Mouse (Mus musculus): ENCODE results near the gene Parn.
"Not testable (repeated sequence)": the region's sequence is repeated elsewhere in the genome, so short reads cannot be mapped to it uniquely, and the experiment has no call there.

Parn gene

DNA sequence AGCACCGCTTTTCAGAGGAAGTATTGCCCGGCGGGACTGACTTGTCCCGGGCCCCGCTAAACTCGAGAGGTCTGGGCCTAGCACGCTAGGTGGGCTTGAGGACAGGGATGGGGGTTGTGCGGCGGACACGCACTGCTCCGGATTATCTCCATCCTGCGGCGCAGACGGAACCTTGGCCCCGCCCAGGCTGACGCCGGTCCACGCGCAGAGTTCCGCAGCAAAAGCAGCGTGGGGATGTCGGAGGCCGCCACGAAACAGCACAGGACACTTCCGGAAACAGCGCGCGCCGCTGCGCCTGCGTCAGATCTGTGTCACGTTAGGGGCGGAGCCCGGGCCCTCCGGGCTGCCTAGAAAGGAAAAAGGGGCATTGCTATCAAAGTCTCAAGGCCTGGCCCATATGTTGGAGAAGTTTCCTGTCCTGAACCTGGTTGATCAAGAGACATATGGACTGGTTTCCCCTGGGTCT is at the start of gene Parn:
TSS of gene Parn (minus strand) at position 293 of the 466 bp plus-strand sequence.
- peak; percentile 96 for DNase-seq

DNA sequence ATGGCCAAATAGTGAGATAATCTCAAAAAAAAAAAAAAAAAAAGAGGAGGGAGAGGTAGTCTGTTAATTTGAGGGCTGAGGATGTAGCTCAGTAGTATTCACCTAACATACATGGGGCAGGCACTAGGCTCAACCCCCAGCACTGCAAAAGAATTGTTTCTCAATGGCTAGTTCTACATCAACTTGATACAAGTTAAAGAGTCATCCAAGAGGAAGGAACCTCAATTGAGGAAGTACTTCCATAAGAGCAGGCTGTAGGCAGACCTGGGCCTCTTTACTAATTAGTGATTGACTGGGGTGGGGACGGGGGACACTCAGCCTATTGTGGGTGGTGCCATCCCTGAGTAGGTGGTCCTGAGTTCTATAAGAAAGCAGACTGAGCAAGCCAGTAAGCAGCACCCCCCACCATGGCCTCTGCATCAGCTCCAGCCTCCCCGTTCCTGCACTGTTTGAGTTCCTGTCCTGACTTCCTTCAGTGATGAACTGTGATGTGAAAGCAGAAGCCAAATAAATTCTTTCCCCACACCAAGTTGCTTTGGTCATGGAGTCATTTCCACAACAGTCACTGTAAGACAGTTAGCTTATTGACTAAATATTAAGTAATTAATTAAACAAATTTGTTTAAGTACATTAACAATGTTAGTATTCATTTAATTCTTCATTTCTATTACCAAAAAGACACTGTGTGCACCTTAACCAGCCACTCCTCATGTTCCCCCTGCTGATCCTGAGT is 49.0 kb upstream of the Parn start:
- no peak for DNase-seq

DNA sequence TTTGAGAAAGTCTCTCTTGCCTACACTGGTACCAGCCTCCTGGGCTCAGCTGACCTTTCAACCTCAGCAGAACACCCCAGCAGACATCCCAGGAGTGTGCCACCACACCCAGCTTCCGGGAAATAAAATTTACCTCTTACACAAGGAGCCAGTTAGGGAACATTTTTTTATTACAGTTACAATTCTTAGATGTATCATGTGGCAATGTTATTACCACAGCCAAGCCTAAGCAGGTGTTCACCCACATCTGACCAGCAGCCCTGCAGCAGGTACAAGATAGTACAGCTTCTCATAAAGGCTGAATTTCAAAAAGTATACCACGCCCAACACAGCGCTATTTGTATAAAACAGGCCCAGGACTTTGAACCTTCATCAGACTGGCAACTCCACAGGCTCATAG is 46.9 kb upstream of the Parn start:
- no peak for DNase-seq

DNA sequence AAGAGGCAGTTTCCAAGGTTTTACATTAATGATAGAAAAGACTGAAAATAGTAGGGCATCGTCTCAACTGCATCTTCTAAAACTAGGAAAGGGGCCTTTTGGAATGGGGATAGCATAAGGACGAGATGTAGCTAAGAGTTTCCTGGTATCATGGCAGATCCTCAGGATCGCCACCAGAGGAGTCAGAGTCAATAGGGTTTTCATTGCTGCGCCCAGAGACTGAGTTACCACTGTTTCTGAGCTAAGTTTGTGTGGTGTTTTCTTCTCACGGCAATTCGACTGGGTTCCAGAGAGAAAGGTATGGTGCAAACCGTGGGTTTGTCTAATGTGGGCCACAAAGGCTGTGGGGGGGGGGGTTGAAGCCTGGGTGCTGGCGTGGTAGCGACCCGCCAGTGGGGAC is 36.7 kb upstream of the Parn start:
- DNase-seq = no peak

DNA sequence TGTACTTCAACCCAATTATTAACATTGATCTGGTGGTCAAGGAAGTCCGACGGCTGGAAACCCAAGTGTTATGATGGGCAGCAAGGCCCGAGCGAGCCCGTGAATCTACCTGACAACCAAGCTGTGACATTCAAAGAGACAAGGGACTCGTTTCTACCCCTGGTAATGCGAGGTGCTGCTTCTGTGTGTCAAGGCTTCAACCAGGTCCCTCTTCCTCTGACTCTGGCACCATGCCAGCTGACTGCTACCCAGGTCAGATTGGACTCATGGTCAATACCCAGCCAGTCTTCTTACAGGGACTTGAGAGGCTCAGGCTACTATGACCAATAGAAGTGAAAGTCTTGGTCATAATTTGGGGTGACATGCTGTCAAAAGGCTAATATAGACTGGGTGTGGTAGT is 34.2 kb upstream of the Parn start:
- DNase-seq = peak; percentile 14

DNA sequence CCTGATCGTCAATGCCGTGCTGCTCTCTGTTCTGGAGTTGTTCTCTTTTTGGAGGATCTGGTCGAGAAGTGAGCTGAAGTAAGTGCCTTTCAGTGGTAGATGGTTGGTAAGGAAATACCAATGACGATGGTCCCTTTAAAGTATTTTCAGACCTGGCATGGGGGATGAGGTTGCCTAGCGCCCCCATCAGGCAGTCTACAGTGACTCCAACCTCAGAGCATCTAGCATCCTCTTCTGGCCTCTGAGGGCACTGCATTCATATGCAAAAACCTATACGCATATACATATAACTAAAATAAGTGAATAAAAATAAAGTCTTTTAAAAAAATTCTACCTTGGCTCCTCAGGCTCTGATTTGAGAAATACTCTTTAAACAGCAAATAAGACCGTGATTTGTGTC is 31.0 kb upstream of the Parn start:
- DNase-seq = no peak

DNA sequence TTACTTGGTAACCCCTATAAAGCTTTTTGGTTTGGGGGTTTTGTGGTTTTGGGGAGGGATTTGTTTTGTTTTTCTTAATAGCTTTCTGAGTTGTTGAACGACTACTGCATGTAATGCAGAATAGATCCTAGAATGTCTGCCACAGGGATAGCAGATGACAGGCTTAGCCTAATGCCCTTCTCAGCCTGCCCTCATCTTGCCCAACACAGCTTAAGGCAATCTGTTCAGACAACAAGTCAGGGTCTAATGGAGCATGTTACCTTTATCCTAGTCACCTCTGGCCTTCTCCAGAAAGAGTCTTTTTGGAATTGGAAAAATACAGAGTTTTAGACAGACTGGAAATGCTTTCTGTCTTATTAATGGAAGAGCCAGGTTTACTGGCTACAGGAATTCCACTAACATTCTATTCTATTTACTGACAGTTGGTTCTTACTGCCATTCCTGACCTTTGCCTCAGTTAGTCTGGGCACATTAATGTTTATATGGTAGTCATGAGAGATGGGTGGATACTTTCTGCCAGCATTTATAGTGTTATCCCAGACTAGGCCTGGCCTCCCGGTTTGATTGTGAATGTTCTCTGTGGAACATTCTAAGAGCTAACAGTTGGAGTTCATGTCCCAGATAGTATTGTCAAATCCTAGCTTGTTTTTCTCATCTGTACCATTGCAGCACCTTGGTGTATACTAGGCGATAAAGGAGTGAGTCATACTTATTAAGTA is 10.8 kb upstream of the Parn start:
- no peak for DNase-seq

DNA sequence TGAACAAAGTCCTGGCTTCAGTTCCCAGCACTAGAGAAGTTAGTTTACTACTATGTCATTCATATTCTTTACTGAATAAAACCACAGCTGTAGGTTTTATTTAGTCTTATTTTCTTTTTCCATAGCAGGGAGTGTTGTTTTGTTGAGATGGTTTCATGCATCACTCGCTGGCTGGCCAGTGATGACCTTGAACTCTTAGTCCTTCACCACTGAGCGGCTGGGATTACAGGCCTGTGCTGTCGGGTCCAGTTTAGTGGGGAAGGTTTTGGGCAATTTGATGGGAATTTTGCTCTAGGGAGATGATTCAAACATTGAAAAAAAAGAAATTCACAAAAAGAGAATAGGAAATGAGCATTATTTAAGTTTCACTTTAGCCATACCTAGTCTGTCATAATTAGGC is 6.5 kb upstream of the Parn start:
- DNase-seq = no peak

DNA sequence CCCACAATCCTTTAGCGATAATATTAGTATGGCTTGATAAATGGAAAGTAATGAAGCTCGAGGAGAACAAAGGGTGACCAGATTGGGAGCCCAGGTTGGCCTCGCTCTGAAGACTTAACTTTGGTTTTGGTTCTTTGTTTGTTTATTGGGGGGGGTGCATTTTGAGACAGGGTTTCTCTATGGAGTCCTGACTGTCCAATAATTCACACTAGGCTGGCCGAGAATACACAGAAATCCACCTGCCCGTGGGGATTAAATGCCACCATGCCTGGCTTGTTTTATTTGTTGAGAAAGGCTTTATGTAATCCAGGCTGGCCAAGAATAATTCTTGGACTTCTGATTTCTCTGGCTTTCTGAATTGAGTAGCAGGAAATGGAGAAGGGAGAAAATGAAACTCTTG is 5.1 kb upstream of the Parn start:
- DNase-seq = no peak

DNA sequence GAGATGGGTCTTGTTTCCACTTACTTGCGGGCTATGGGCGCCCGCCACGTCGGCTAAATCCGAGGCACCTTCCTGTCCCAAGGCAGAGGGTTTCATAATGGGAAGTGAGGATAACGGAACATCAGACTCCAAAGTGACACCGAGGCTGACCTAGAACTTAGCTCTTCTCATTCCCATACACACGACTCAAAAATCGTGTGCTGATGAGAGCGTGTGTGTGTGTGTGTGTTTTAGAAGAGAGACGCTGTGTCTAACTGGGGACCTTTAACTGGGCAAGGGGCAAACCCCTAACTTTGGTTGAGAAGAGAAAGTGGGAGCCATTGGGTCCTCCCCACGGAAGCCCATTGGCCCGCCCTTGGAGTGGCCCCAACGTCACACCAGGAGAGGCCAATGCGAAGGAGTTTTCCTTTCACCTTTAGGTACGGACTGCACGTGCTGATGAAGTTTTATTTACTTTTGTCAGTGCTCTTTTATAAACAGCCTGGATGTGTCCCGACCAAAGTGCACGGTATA is 4.5 kb upstream of the Parn start:
- DNase-seq = peak; percentile 83

DNA sequence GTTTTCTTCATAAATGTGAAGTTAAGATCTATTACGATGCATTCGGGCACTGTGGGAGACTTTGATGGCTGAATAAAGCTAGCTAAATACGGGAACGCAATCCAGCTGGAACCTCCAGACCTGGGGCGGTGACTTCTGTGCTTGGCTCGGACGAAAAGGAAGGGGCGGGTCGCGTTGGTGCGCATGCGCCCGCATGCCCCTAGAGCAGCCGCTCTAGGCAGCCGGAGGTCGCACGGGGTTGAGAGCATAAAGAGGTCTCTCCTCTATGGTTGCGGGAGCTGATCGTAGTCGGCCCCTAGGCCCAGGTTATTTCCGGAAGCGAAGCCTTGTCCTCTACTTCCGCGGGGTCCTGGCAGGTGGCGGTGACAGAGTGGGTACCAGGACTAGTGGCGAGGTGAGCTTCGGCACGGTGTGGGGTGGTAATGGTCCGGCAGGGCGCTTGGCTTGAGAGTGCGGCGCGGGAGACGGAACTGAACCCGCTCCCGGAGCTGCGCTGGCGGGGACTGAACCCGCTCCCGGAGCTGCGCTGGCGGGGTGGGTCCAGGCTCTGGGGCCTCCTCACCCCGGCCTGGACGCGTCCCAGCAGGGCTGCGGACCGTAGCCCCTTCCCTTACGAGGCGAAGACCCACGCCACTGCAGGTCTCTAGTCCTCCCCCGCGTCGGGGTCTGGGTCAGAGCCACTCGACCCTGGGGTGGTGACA is 3.9 kb upstream of the Parn start, which contains the start of the genes Bfar and 3110001I22Rik:
TSS of gene Bfar (plus strand) at position 174 of the 701 bp plus-strand sequence.
TSS of gene 3110001I22Rik (plus strand) at position 245 of the 701 bp plus-strand sequence.
- DNase-seq = peak; percentile 93

DNA sequence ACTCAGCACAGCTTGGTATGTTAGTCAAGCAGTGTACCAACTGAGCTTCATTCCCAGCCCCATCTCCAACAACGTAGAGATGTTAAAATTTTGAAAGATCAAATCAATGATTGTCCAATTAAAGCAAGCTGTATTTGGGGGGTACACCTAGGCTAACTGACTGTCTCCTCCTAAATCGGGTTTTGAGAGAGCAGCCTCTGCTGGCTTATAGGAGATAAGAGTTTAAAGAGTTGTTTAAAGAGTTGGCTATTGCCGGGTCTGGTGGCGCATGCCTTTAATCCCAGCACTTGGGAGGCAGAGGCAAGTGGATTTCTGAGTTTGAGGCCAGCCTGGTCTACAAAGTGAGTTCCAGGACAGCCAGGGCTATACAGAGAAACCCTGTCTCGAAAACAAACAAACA is 2.9 kb upstream of the Parn start:
- not testable (repeated sequence) for DNase-seq

DNA sequence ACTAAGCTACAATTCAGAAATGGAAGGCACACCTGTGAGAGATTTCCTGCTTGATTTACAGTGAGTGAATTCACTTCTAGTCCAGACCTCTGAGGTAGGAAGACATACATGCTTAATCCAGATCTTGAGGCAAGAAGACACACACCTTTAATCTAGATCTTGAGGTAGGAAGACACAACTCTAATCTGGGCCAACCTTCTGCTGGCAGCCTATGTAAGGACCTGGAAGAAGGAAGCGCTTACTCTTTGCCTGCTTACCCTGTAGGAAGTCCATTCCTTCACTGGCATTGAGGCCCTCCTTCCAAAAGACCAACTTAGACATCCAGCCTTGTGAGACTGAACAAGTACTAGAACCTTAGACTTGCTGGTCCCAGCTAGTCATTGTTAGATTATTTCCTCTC is 1.3 kb upstream of the Parn start:
- no peak for DNase-seq

DNA sequence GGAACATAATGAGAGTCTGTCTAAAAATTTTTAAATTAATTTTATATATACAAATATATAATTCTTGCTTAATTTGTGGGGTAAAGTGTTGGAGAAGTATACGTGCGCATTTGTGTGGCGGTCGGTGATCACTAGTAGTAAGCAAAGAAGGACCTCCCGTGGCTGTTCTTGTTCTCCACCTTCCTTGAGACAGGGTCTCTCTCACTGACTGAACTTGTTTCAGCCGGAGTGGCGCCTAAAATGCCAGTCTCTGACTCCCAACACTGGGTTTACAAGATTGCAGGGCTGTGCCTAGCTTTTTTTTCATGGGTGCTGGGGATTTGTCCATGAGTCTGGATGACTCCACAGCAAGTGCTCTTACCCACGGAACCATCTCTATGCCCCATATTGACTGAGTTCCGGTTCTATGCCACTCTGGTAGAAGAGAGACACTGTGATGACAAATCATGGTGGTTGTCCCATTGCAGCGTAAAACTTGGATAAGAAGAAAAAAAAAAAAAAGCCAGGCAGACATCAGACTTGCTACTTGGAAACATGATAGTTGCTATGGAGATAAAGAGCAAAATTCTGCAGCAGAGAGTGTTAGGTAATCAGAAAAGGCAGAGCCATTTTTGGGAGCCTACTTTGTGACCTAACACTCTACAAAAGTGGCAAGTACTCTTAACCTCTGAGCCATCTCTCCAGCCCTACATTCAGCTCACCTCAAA is 585 bp upstream of the Parn start:
- no peak for DNase-seq

DNA sequence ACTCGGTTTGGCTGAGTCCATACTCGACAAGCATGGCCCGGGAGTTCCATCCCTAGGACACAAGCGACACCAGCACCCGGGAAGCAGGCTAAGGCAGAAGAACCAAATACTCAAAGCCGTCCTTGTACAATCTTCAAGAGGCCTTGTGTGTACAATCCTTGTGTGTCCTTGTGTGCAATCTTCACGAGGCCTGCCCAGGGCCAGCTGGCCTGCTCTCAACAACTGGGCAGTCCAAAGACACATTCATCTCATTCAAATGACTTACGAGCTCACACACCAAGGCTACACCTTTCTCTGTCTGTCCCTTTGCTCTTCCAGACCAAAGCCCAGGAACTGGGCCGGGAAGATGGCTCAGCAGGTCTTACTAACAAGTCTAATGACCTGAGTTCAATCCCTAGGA is 7.2 kb downstream of the Parn start:
- no peak for DNase-seq

DNA sequence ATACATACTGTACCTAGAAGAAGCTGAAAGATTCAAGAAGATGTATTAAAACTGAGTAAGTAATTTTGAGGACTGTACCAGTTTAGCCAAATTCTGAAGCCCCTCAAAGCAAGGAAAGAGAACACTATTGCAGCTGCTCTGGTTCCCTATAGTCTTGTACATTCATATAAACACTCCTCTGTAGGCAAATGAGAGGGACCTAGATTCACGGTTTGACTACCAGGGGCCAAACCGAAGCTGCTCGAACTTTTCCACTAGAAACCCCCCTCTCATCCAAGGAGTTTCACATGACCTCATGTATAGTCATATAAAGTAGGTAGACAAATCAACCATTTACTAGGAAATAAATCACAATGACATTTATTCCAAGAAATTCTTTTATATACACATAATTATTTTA is 9.1 kb downstream of the Parn start:
- DNase-seq = no peak

DNA sequence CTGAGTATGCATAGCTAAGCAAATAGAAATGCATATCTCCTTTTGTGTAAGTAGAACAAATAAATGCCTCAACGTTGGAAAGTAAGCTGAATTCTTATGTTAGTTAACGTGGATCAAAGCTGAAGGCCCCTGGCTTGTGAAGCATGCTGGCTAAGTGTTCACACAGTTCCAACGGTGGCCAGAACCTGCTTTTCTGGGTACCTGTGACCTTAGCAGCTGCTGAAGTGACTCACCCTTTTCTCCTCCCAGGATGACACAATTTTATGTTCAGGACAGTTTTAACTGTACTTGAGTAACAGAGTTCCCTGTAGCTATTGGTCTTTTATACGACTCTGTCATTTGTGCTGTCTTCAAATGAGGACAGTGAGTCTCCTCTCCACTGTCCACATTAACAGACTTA is 22.0 kb downstream of the Parn start:
- DNase-seq = no peak

DNA sequence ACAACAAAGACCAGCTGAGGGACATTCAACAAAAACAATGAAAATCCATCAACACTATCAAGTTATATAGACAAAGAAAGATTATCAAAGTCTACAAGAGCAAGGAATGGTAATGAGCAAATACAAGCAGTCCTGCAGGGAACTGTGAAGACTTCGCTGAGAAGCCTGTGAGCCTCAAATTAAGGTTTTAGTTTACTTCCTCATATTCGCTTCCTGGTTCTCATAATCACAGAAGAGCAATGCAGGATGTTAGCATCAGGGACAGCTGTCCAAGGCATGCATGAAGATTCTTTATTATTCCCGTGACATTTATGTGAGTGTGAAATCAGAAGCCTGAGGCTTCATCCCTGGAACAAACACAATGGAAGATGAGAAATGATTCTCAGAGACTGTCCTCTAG is 23.5 kb downstream of the Parn start:
- no peak for DNase-seq

DNA sequence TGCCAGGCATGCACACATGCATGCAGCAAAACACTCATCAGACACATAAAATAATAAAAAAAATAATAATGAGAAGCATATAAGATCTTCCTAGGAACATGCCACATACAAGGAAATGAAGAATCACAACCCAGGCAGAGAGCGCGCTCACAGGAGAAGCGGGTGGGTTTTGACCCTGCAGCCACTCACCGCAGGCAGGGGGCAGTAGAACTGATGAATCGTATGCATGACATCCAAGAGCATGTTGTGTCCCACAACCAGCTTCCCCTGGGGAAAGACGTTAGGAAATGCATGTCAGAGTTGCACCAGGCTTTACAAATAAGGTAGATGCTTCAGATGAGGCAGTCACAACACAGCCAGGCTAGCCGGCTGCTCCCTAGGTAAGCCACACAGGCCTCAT is 27.9 kb downstream of the Parn start:
- DNase-seq = peak; percentile 33

DNA sequence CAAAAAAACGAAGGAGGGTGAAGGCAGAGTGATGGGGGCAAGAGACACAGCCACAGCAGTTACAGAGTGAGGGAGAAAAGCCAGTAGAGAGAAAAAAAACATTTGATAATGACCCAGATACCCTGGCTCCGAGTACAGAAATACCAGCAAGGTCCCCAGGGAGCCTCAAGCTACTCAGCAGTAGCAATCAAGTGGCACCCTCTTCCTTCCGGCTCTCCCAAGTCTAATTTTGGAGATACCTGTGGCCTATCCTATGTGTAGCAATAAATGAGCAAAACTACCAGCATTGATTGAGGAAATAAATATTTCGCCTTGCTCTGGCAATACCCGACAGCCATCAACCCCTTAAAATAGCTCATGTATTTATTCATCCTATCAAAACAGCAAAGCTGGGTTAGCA is 28.5 kb downstream of the Parn start:
- DNase-seq = no peak

DNA sequence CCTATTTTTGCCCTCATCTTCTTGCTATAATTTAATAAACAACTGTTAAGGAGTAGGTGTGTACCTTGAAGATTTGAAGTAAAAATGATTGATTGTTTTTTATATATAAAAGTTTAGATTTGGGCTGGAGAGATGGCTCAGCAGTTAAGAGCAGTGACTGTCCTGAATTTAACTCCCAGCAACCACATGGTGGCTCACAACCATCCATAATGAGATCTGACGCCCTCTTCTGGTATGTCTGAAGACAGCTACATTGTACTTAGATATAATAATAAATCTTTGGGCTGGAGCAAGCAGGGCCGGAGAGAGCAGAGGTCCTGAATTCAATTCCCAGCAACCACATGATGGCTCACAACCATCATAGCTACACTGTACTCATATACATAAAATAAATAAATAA is 29.8 kb downstream of the Parn start:
- DNase-seq = not testable (repeated sequence)

DNA sequence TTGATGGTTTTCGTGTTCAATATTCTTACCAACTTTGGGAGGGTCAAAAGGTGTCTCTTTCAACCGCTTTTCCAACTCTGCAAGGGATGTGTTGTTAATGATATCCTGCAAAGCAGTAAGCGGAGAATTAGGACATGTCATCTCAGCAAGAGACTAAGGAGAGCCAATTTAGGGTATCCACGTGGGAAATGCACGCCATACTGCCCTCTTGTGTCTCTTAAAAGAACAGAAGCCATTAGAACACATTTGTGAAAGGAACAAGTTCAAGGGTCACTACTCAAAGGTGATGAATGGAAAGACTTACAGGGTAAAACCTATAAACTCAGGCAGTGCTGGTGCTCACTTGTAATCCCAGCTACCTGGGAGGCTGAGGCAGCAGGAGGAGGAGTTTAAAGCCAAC is 39.6 kb downstream of the Parn start:
- DNase-seq = peak; percentile 27
